In the genomic region with DNA sequence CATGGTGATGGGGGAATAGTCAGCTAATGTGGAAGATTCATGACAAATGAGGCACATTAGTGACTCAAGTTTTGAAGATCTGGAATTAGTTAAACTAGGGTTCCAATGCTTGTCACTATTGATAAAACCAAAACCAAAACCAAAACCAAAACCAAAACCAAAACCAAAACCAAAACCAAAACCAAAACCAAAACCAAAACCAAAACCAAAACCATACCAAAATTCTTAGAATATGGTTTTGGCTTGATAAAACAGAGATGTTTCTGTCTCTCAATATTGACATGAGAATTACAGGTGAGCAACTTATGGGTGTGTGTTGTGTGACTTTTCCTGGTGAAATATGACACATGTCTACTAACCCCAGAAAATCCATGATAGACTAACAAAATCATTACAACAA, we compare ENCODE assay signal across 44 mouse cellular contexts. TPM values are rescaled to one million over a fixed set of nuclear protein-coding genes. Genes with fewer than 3 reads are reported as not detected.
"Had no signal": no experiment of that assay in that cellular context is flagged by ENCODE, and none has a peak within 500 bp of the region (broad histone marks: within the 10 kb centered on the region; RNA-seq: fewer than 3 reads in every experiment).

No protein-coding gene starts in this region.

- H3K4me3 ChIP-seq: heart, adult 2 months; heart, embryonic 13.5 days; heart, embryonic 15.5 days; hindbrain, embryonic 13.5 days; hindbrain, embryonic 15.5 days; intestine, embryonic 15.5 days; limb, embryonic 13.5 days; limb, embryonic 15.5 days; liver, embryonic 12.5 days had no signal

- ATAC-seq: intestine, embryonic 15.5 days; intestine, postnatal 0 days; liver, embryonic 12.5 days had no signal

- H3K27me3 ChIP-seq: heart, embryonic 13.5 days; heart, embryonic 15.5 days; hindbrain, embryonic 13.5 days; hindbrain, embryonic 15.5 days; intestine, embryonic 15.5 days; limb, embryonic 13.5 days; limb, embryonic 15.5 days; liver, embryonic 12.5 days had no signal

- DNase-seq: gastrocnemius, postnatal 14 days; gastrocnemius, postnatal 36 days; heart, adult 11 months; heart, adult 2 months; heart, postnatal 14 days; heart, postnatal 36 days; kidney, adult 18-20 months; kidney, adult 8-10 months; kidney, postnatal 10 days; kidney, postnatal 25 days; layer of hippocampus, adult 9-11 months; layer of hippocampus, postnatal 36 days; left cerebral cortex, postnatal 4 days; lung, adult 18-20 months had no signal

- H3K27ac ChIP-seq: heart, adult 2 months; heart, embryonic 13.5 days; heart, embryonic 15.5 days; hindbrain, embryonic 13.5 days; hindbrain, embryonic 15.5 days; intestine, embryonic 15.5 days; limb, embryonic 13.5 days; limb, embryonic 15.5 days; liver, embryonic 12.5 days; liver, embryonic 14.5 days had no signal

- H3K4me2 ChIP-seq: heart, embryonic 11.5 days; heart, embryonic 13.5 days; heart, embryonic 15.5 days; hindbrain, embryonic 13.5 days; hindbrain, embryonic 15.5 days; intestine, embryonic 15.5 days; limb, embryonic 13.5 days; limb, embryonic 15.5 days; liver, embryonic 12.5 days had no signal

- H3K9ac ChIP-seq: heart, embryonic 13.5 days; heart, embryonic 15.5 days; hindbrain, embryonic 13.5 days; hindbrain, embryonic 15.5 days; intestine, embryonic 15.5 days; limb, embryonic 13.5 days; limb, embryonic 15.5 days; liver, embryonic 12.5 days; liver, embryonic 14.5 days had no signal

- H3K9me3 ChIP-seq: heart, embryonic 13.5 days; heart, embryonic 15.5 days; hindbrain, embryonic 13.5 days; intestine, embryonic 15.5 days; limb, embryonic 13.5 days; limb, embryonic 15.5 days; liver, embryonic 12.5 days had no signal

- H3K4me1 ChIP-seq: heart, embryonic 13.5 days; heart, embryonic 15.5 days; hindbrain, embryonic 13.5 days; hindbrain, embryonic 15.5 days; intestine, embryonic 15.5 days; limb, embryonic 13.5 days; limb, embryonic 15.5 days; liver, embryonic 12.5 days had no signal

- H3K36me3 ChIP-seq: heart, embryonic 13.5 days; heart, embryonic 15.5 days; hindbrain, embryonic 13.5 days; hindbrain, embryonic 15.5 days; intestine, embryonic 15.5 days; limb, embryonic 13.5 days; limb, embryonic 15.5 days; liver, embryonic 12.5 days had no signal

RNA-seq across cellular contexts. Expression of a gene that starts 30.1 kb away (rescaled TPM):
- total RNA-seq: gastrocnemius, adult 18-20 months; gastrocnemius, adult 8-10 months; gastrocnemius, postnatal 14 days; gastrocnemius, postnatal 36 days; heart, adult 2 months; heart, postnatal 14 days; heart, postnatal 36 days; hematopoietic stem cell, adult 5-6 weeks; layer of hippocampus, adult 18-20 months; layer of hippocampus, adult 8-10 months; layer of hippocampus, postnatal 14 days; layer of hippocampus, postnatal 36 days; left cerebral cortex, adult 18-20 months; left cerebral cortex, adult 8-10 months; left cerebral cortex, postnatal 10 days; left cerebral cortex, postnatal 25 days; left cerebral cortex, postnatal 4 days; liver, adult 2 months had no signal
- polyA plus RNA-seq: gonadal fat pad, adult 2 months; heart, adult 2 months; heart, embryonic 11.5 days; heart, embryonic 13.5 days; heart, embryonic 15.5 days; heart, postnatal 0 days; hindbrain, embryonic 11.5 days; hindbrain, embryonic 13.5 days; hindbrain, embryonic 15.5 days; intestine, embryonic 15.5 days; intestine, postnatal 0 days; kidney, embryonic 14.5 days; kidney, embryonic 16.5 days; large intestine, adult 2 months; limb, embryonic 11.5 days; limb, embryonic 13.5 days; limb, embryonic 15.5 days; liver, adult 2 months; liver, embryonic 12.5 days; liver, embryonic 14.5 days; liver, embryonic 16.5 days had no signal

RNA-seq across cellular contexts. Expression of a gene that starts 30.2 kb away (rescaled TPM):
- total RNA-seq: gastrocnemius, adult 18-20 months; gastrocnemius, adult 8-10 months; gastrocnemius, postnatal 14 days; gastrocnemius, postnatal 36 days; heart, postnatal 36 days; layer of hippocampus, adult 18-20 months; layer of hippocampus, adult 8-10 months; layer of hippocampus, postnatal 14 days; layer of hippocampus, postnatal 36 days; left cerebral cortex, adult 18-20 months; left cerebral cortex, adult 8-10 months; left cerebral cortex, postnatal 10 days; left cerebral cortex, postnatal 25 days had no signal
- polyA plus RNA-seq: heart, embryonic 11.5 days; heart, embryonic 13.5 days; hindbrain, embryonic 11.5 days; hindbrain, embryonic 13.5 days; hindbrain, embryonic 15.5 days; intestine, postnatal 0 days; limb, embryonic 11.5 days; limb, embryonic 13.5 days had no signal

RNA-seq across cellular contexts. Expression of a gene that starts 34.0 kb away (rescaled TPM):
- total RNA-seq: gastrocnemius, adult 18-20 months; gastrocnemius, adult 8-10 months; gastrocnemius, postnatal 14 days; gastrocnemius, postnatal 36 days; heart, adult 2 months; heart, postnatal 14 days; layer of hippocampus, adult 18-20 months; layer of hippocampus, adult 8-10 months; layer of hippocampus, postnatal 14 days; layer of hippocampus, postnatal 36 days; left cerebral cortex, adult 18-20 months; left cerebral cortex, adult 8-10 months; left cerebral cortex, postnatal 10 days; left cerebral cortex, postnatal 25 days had no signal
- polyA plus RNA-seq: heart, embryonic 11.5 days; hindbrain, embryonic 13.5 days; limb, embryonic 11.5 days; limb, embryonic 13.5 days had no signal
